Mouse (Mus musculus): Measurements from ENCODE around the gene Auh. TPM values are rescaled to one million over a fixed set of nuclear protein-coding genes. Genes with fewer than 3 reads are reported as not detected.

The Auh gene
- total and polyA plus RNA-seq, 3 experiments = 14.7 to 19.5 TPM; not detected in 1

DNA sequence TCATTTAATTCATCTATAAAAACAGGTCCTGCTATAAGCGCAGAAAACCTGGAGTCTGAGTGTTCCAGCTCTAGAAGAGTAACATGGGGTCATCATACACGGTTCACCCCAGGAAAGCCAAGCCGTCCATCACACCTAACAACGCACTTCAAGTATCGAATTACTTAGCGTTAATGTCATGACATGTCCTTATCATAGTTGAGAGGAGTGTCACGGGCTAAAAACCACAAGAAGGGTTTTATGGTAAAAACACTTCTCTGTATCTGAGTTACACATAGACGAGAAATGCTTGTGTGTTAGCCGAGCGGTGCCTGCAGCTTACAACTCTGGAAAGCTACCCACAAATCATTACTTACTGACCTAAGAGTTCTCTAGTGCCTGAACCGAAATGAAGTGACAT lies 55.6 kb downstream of the Auh start:
- Histone ChIP-seq H3K27me3 (ENCODE audit: control insufficient read depth in 1 of 2, insufficient read depth in 2 of 2, low read length in 2 of 2) (no peaks in the 10 kb centered on the region), H3K79me2 (ENCODE audit: control insufficient read depth, insufficient read depth, low read length, poor library complexity) (no peaks in the 10 kb centered on the region), H3K4me1 (ENCODE audit: control insufficient read depth in 1 of 2, insufficient read depth in 2 of 2, low read length in 2 of 2) (peaks cover 4 to 21% of the 10 kb centered on the region in 2 experiments; a peak in 3 of 4 replicates), H3K27ac (ENCODE audit: control insufficient read depth, low read depth, low read length) (peak overlapping the region; percentile 46), H3K4me3 (ENCODE audit: control insufficient read depth in 1 of 2, insufficient read depth in 1 of 2, low read depth in 2 of 2, low read length in 2 of 2) (peak overlapping the region in 1 of 2 experiments; percentile 10; a peak in 1 of 4 replicates), H3K9ac (ENCODE audit: control insufficient read depth, low read depth, low read length, poor library complexity, severe bottlenecking) (no peak overlapping the region), H3K36me3 (ENCODE audit: control insufficient read depth in 1 of 2, insufficient read depth in 2 of 2, low read length in 2 of 2) (peaks cover 0 to 24% of the 10 kb centered on the region in 2 experiments; a peak in 2 of 4 replicates), H3K9me3 (replicated peaks; ENCODE audit: insufficient read depth, low read length) (no peaks in the 10 kb centered on the region)
- TF ChIP-seq RCOR1 (IDR thresholded peaks at IDR 0.05; ENCODE audit: low read depth, low read length) (peak; percentile 70), ETS1 (IDR thresholded peaks at IDR 0.05; ENCODE audit: low read depth, low read length) (peak; percentile 59), RAD21 (IDR thresholded peaks at IDR 0.05; ENCODE audit: low read depth, low read length) (no peak), ZKSCAN1 (IDR thresholded peaks at IDR 0.05; ENCODE audit: low read depth, low read length) (no peak), JUND (IDR thresholded peaks at IDR 0.05; ENCODE audit: low read depth, low read length) (no peak), BHLHE40 (IDR thresholded peaks at IDR 0.05; ENCODE audit: borderline replicate concordance, low read depth, low read length) (peak; percentile 94), SIN3A (IDR thresholded peaks at IDR 0.05; ENCODE audit: low read length) (peak; percentile 32; the same call in 1 of the 2 replicates), MXI1 (IDR thresholded peaks at IDR 0.05; ENCODE audit: low read depth, low read length) (peak; percentile 41; the same call in 1 of the 2 replicates), MAX (IDR thresholded peaks at IDR 0.05; ENCODE audit: low read length) (no peak), POLR2A (IDR thresholded peaks at IDR 0.05; ENCODE audit: control insufficient read depth in 1 of 2, insufficient read depth in 1 of 2, low read depth in 1 of 2, low read length in 2 of 2, poor library complexity in 1 of 2) (no peak), TCF12 (IDR thresholded peaks at IDR 0.05; ENCODE audit: low read depth, low read length) (0 out of 2 replicates have a peak, but pooled peaks have one; percentile 34), GATA1 (IDR thresholded peaks at IDR 0.05; ENCODE audit: low read depth, low read length) (peak; percentile 70), EP300 (IDR thresholded peaks at IDR 0.05; ENCODE audit: low read depth in 1 of 2, low read length in 2 of 2) (peak; percentile 66 to 71), HCFC1 (IDR thresholded peaks at IDR 0.05; ENCODE audit: low read depth, low read length) (no peak), TAL1 (IDR thresholded peaks at IDR 0.05; ENCODE audit: low read length) (peak; percentile 24; the same call in 1 of the 2 replicates), USF2 (IDR thresholded peaks at IDR 0.05; ENCODE audit: borderline replicate concordance in 1 of 2, insufficient read depth in 1 of 2, low read depth in 1 of 2, low read length in 2 of 2) (no peak)
- DNase-seq (ENCODE audit: low read depth, low spot score) = peak; percentile 77

DNA sequence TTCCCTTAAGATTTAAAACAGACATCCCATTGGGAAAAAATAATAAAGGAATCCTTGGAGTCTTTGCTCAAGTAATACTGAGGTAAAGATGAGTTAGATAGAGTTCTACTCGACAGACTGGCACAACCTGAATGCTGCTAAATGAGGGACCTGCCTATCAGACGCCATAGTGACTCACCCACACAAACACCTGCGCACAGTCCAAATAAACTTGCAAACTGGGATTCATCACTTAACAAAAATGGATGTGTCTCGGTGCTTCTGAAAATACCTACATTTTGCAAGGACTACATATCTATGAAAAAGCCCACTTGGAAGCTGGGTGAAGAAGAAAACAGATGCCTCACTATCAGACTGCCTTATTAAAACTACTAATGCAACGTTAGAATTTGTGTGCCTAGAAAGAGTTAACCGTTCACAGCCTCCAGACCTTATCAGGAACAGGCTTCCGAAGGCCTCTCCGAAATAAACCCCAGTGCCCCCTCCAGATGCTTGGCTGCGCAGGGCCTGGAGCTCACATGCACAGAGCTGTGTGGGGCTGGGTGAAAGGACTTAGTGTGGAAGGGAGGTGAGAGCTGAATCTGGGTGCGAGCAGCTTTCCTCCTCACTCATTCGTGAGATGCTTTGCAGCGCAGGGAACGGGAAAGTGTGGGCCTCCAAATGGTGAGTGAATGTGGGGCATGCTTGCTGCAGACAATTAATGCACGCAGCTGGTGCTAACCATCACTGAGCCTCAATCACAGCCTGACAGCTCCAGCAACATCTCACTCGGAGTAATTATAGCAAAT lies 63.3 kb downstream of the Auh start:
- no peaks in the 10 kb centered on the region for H3K79me2 ChIP-seq (ENCODE audit: control insufficient read depth, insufficient read depth, low read length, poor library complexity)
- no peak overlapping the region for H3K4me3 ChIP-seq (ENCODE audit: control insufficient read depth in 1 of 2, insufficient read depth in 1 of 2, low read depth in 2 of 2, low read length in 2 of 2)
- no peaks in the 10 kb centered on the region for H3K4me1 ChIP-seq (ENCODE audit: control insufficient read depth in 1 of 2, insufficient read depth in 2 of 2, low read length in 2 of 2)
- H3K9me3 ChIP-seq (replicated peaks; ENCODE audit: insufficient read depth, low read length) = no peaks in the 10 kb centered on the region
- no peak overlapping the region for H3K9ac ChIP-seq (ENCODE audit: control insufficient read depth, low read depth, low read length, poor library complexity, severe bottlenecking)
- H3K27me3 ChIP-seq (ENCODE audit: control insufficient read depth in 1 of 2, insufficient read depth in 2 of 2, low read length in 2 of 2) = no peaks in the 10 kb centered on the region
- no peaks in the 10 kb centered on the region for H3K36me3 ChIP-seq (ENCODE audit: control insufficient read depth in 1 of 2, insufficient read depth in 2 of 2, low read length in 2 of 2)
- no peak for DNase-seq (ENCODE audit: low read depth, low spot score)
- TF ChIP-seq EP300 (IDR thresholded peaks at IDR 0.05; ENCODE audit: low read depth in 1 of 2, low read length in 2 of 2) = no peak
- TF ChIP-seq POLR2AphosphoS2 (IDR thresholded peaks at IDR 0.05; ENCODE audit: low read length) = no peak
- TF ChIP-seq ETS1 (IDR thresholded peaks at IDR 0.05; ENCODE audit: low read depth, low read length) = no peak
- TF ChIP-seq ZNF384 (IDR thresholded peaks at IDR 0.05; ENCODE audit: low read depth, low read length) = no peak
- no peak for TF ChIP-seq RAD21 (IDR thresholded peaks at IDR 0.05; ENCODE audit: low read depth, low read length)
- TF ChIP-seq ZMIZ1 (IDR thresholded peaks at IDR 0.05; ENCODE audit: low read depth, low read length) = no peak
- TF ChIP-seq MAZ (IDR thresholded peaks at IDR 0.05; ENCODE audit: low read depth, low read length) = no peak
- TF ChIP-seq CTCF (IDR thresholded peaks at IDR 0.05 in 2 of 3, conservative IDR thresholded peaks at IDR 0.05 in 1 of 3; ENCODE audit: control insufficient read depth in 1 of 3, insufficient read depth in 1 of 3, low read depth in 2 of 3, low read length in 3 of 3, poor library complexity in 1 of 3, severe bottlenecking in 1 of 3) = no peak
- no peak for TF ChIP-seq UBTF (IDR thresholded peaks at IDR 0.05; ENCODE audit: borderline replicate concordance, insufficient read depth, low read depth, low read length)
- no peak for TF ChIP-seq SMC3 (IDR thresholded peaks at IDR 0.05; ENCODE audit: low read depth, low read length)
- TF ChIP-seq USF2 (IDR thresholded peaks at IDR 0.05; ENCODE audit: borderline replicate concordance in 1 of 2, insufficient read depth in 1 of 2, low read depth in 1 of 2, low read length in 2 of 2) = no peak
- TF ChIP-seq NELFE (IDR thresholded peaks at IDR 0.05; ENCODE audit: low read depth, low read length) = no peak
- no peak for TF ChIP-seq CHD1 (IDR thresholded peaks at IDR 0.05; ENCODE audit: low read depth, low read length)
- TF ChIP-seq ZKSCAN1 (IDR thresholded peaks at IDR 0.05; ENCODE audit: low read depth, low read length) = no peak
- TF ChIP-seq ZC3H11A (IDR thresholded peaks at IDR 0.05; ENCODE audit: low read depth, low read length) = no peak
- no peak for TF ChIP-seq KAT2A (conservative IDR thresholded peaks at IDR 0.05; ENCODE audit: low read depth, low read length)
- no peak for TF ChIP-seq TAL1 (IDR thresholded peaks at IDR 0.05; ENCODE audit: low read length)
- no peak for TF ChIP-seq MYB (IDR thresholded peaks at IDR 0.05; ENCODE audit: low read depth, low read length)
- no peak for TF ChIP-seq RCOR1 (IDR thresholded peaks at IDR 0.05; ENCODE audit: low read depth, low read length)
- no peak overlapping the region for H3K27ac ChIP-seq (ENCODE audit: control insufficient read depth, low read depth, low read length)
